Mouse (Mus musculus) myocyte (in vitro differentiated cells): ENCODE data around the gene Fam171a2. TPM values are rescaled to one million over a fixed set of nuclear protein-coding genes. Genes with fewer than 3 reads are reported as not detected.
A peak's percentile ranks its signal among the peaks of the same experiment; 100 is the strongest.

Source experiments
- H3K27me3 ChIP-seq: one replicate; pipeline ENCODE4 v1.6.1; 2011; ENCODE audit not compliant: control insufficient read depth, insufficient read depth, insufficient read length
- H3K36me3 ChIP-seq: one replicate; pipeline ENCODE4 v1.6.1; 2011; ENCODE audit not compliant: control insufficient read depth, insufficient read depth
- H3K4me2 ChIP-seq: one replicate; pipeline ENCODE4 v1.6.1; 2011; ENCODE audit warnings: low read depth, control low read depth
- H3K4me3 ChIP-seq: one replicate; pipeline ENCODE4 v1.5.1; 2011; ENCODE audit warnings: mild to moderate bottlenecking, control low read depth, moderate library complexity
- H3K79me2 ChIP-seq: one replicate; pipeline ENCODE4 v1.6.1; 2011; ENCODE audit not compliant: control insufficient read depth, insufficient read depth
- H3ac ChIP-seq: one replicate; pipeline ENCODE4 v1.6.1; 2011; ENCODE audit not compliant: control insufficient read depth, insufficient read length
- CEBPB ChIP-seq: IDR thresholded peaks from 2 replicates; pipeline ENCODE4 v1.6.1; 2011; ENCODE audit warnings: mild to moderate bottlenecking, moderate library complexity; ENCODE audit not compliant: poor library complexity, insufficient read depth, severe bottlenecking
- E2F4 ChIP-seq: IDR thresholded peaks from one replicate; pipeline ENCODE4 v1.6.1; 2011; ENCODE audit warnings: mild to moderate bottlenecking, control low read depth, moderate library complexity; ENCODE audit not compliant: insufficient read depth
- MAX ChIP-seq: IDR thresholded peaks from one replicate; pipeline ENCODE4 v1.6.1; 2011; ENCODE audit warnings: low read depth, mild to moderate bottlenecking, control low read depth
- MYOD1 ChIP-seq, 3 experiments: IDR thresholded peaks; one replicate each; pipeline ENCODE4 v1.6.1; 2011; ENCODE audit warnings: control low read depth in 2 of 3, low read depth in 2 of 3, mild to moderate bottlenecking in 2 of 3, moderate library complexity in 1 of 3; ENCODE audit not compliant: insufficient read length in 2 of 3, control insufficient read depth in 1 of 3
- MYOG ChIP-seq, 3 experiments: IDR thresholded peaks; one replicate each; pipeline ENCODE4 v1.6.1; 2011; ENCODE audit warnings: control low read depth in 2 of 3, low read depth in 2 of 3, mild to moderate bottlenecking in 2 of 3; ENCODE audit not compliant: insufficient read length in 2 of 3, control insufficient read depth in 1 of 3, insufficient read depth in 1 of 3
- POLR2A ChIP-seq: IDR thresholded peaks from one replicate; pipeline ENCODE4 v1.6.1; 2011; ENCODE audit warnings: low read depth, mild to moderate bottlenecking, control low read depth, moderate library complexity; ENCODE audit not compliant: insufficient read length
- POLR2AphosphoS2 ChIP-seq: IDR thresholded peaks from one replicate; pipeline ENCODE4 v1.6.1; 2011; ENCODE audit warnings: low read depth, control low read depth; ENCODE audit not compliant: insufficient read length
- REST ChIP-seq: IDR thresholded peaks from one replicate; pipeline ENCODE4 v1.6.1; 2011; ENCODE audit warnings: mild to moderate bottlenecking, control low read depth, moderate library complexity; ENCODE audit not compliant: insufficient read depth, insufficient read length
- SRF ChIP-seq: IDR thresholded peaks from one replicate; pipeline ENCODE4 v1.6.1; 2011; ENCODE audit warnings: low read depth; ENCODE audit not compliant: control insufficient read depth, insufficient read length
- TCF12 ChIP-seq: IDR thresholded peaks from one replicate; pipeline ENCODE4 v1.6.1; 2011; ENCODE audit warnings: mild to moderate bottlenecking, control low read depth; ENCODE audit not compliant: poor library complexity, insufficient read depth, severe bottlenecking
- TCF3 ChIP-seq: IDR thresholded peaks from one replicate; pipeline ENCODE4 v1.6.1; 2011; ENCODE audit warnings: low read depth, control low read depth; ENCODE audit not compliant: insufficient read length
- USF1 ChIP-seq: IDR thresholded peaks from one replicate; pipeline ENCODE4 v1.6.1; 2011; ENCODE audit warnings: low read depth, mild to moderate bottlenecking, control low read depth, moderate library complexity
- polyA plus RNA-seq: library from polyadenylated mRNA; unstranded; fragments of >200 nt; fragmentation: generic; extraction: Trizol; gene quantifications from one replicate; pipeline ENCODE4 v1.2.1, GENCODE M21; 2012; ENCODE audit warnings: missing spikeins

Fam171a2 gene
- polyA plus RNA-seq, 1 experiment = 162 TPM

GRCm38 (mm10) chr11:102493241-102493640 is 45.8 kb upstream of the Fam171a2 start:
- Histone ChIP-seq H3K4me2 (no peak overlapping the region), H3ac (no peak overlapping the region), H3K36me3 (peaks cover 30% of the 10 kb centered on the region), H3K27me3 (no peaks in the 10 kb centered on the region), H3K4me3 (no peak overlapping the region), H3K79me2 (no peaks in the 10 kb centered on the region)
- TF ChIP-seq MYOG (IDR thresholded peaks at IDR 0.05; ENCODE audit: control insufficient read depth in 1 of 3, insufficient read depth in 1 of 3, insufficient read length in 2 of 3, low read depth in 2 of 3) = peak in 2 of 3 experiments; percentile 42 to 78
- peak; percentile 82 to 97 (median 84) for TF ChIP-seq MYOD1 (IDR thresholded peaks at IDR 0.05; ENCODE audit: control insufficient read depth in 1 of 3, insufficient read length in 2 of 3, low read depth in 2 of 3)
- no peak for TF ChIP-seq POLR2A

- no peak overlapping the region for H3K4me2 ChIP-seq
- TF ChIP-seq POLR2AphosphoS2 = no peak
- TF ChIP-seq MYOG (IDR thresholded peaks at IDR 0.05; ENCODE audit: control insufficient read depth in 1 of 3, insufficient read depth in 1 of 3, insufficient read length in 2 of 3, low read depth in 2 of 3) = no peak
- TF ChIP-seq TCF3 = no peak
- TF ChIP-seq SRF = no peak
- TF ChIP-seq MYOD1 (IDR thresholded peaks at IDR 0.05; ENCODE audit: control insufficient read depth in 1 of 3, insufficient read length in 2 of 3, low read depth in 2 of 3) = no peak
- TF ChIP-seq REST = no peak
- TF ChIP-seq USF1 = no peak
- TF ChIP-seq CEBPB = no peak
- TF ChIP-seq E2F4 = no peak
- no peak for TF ChIP-seq POLR2A
- TF ChIP-seq MAX = no peak
- no peak for TF ChIP-seq TCF12
- H3K4me3 ChIP-seq = no peak overlapping the region
- H3K36me3 ChIP-seq = peaks cover 36% of the 10 kb centered on the region
- H3K79me2 ChIP-seq = no peaks in the 10 kb centered on the region
- no peak overlapping the region for H3ac ChIP-seq
- H3K27me3 ChIP-seq = no peaks in the 10 kb centered on the region
Observed at GRCm38 (mm10) chr11:102487901-102488300, 40.4 kb upstream of the Fam171a2 start.

GRCm38 (mm10) chr11:102486733-102487386 is 39.4 kb upstream of the Fam171a2 start:
- Histone ChIP-seq H3K36me3 (peaks cover 39% of the 10 kb centered on the region), H3K4me3 (no peak overlapping the region), H3K4me2 (no peak overlapping the region), H3ac (no peak overlapping the region), H3K79me2 (no peaks in the 10 kb centered on the region), H3K27me3 (no peaks in the 10 kb centered on the region)
- TF ChIP-seq E2F4 (no peak), MYOD1 (IDR thresholded peaks at IDR 0.05; ENCODE audit: control insufficient read depth in 1 of 3, insufficient read length in 2 of 3, low read depth in 2 of 3) (no peak), USF1 (peak; percentile 70), CEBPB (no peak), POLR2AphosphoS2 (no peak), REST (no peak), MAX (no peak), TCF12 (no peak), TCF3 (no peak)

GRCm38 (mm10) chr11:102481779-102482178 is 34.3 kb upstream of the Fam171a2 start:
- Histone ChIP-seq H3K36me3 (peaks cover 33% of the 10 kb centered on the region), H3ac (no peak overlapping the region), H3K79me2 (no peaks in the 10 kb centered on the region), H3K4me3 (no peak overlapping the region), H3K4me2 (no peak overlapping the region), H3K27me3 (no peaks in the 10 kb centered on the region)
- TF ChIP-seq SRF (no peak), POLR2AphosphoS2 (no peak), TCF12 (no peak), TCF3 (no peak), USF1 (no peak), MAX (no peak), MYOG (IDR thresholded peaks at IDR 0.05; ENCODE audit: control insufficient read depth in 1 of 3, insufficient read depth in 1 of 3, insufficient read length in 2 of 3, low read depth in 2 of 3) (no peak), CEBPB (no peak), E2F4 (no peak), POLR2A (no peak), MYOD1 (IDR thresholded peaks at IDR 0.05; ENCODE audit: control insufficient read depth in 1 of 3, insufficient read length in 2 of 3, low read depth in 2 of 3) (no peak)

GRCm38 (mm10) chr11:102480897-102481296 is 33.4 kb upstream of the Fam171a2 start:
- Histone ChIP-seq H3ac (no peak overlapping the region), H3K4me3 (no peak overlapping the region), H3K36me3 (peaks cover 26% of the 10 kb centered on the region), H3K79me2 (no peaks in the 10 kb centered on the region), H3K27me3 (no peaks in the 10 kb centered on the region), H3K4me2 (no peak overlapping the region)
- no peak for TF ChIP-seq USF1
- TF ChIP-seq REST = no peak
- no peak for TF ChIP-seq E2F4
- no peak for TF ChIP-seq TCF12
- TF ChIP-seq SRF = no peak
- TF ChIP-seq CEBPB = no peak
- no peak for TF ChIP-seq POLR2A
- TF ChIP-seq MAX = no peak
- no peak for TF ChIP-seq MYOG (IDR thresholded peaks at IDR 0.05; ENCODE audit: control insufficient read depth in 1 of 3, insufficient read depth in 1 of 3, insufficient read length in 2 of 3, low read depth in 2 of 3)
- TF ChIP-seq TCF3 = no peak
- TF ChIP-seq POLR2AphosphoS2 = no peak
- TF ChIP-seq MYOD1 (IDR thresholded peaks at IDR 0.05; ENCODE audit: control insufficient read depth in 1 of 3, insufficient read length in 2 of 3, low read depth in 2 of 3) = no peak
